Mouse (Mus musculus): ENCODE results near the gene Emx1.

The Emx1 gene

GRCm38 (mm10) chr6:85230762-85231161, 43.5 kb downstream of the Emx1 start:
- in situ Hi-C loops (cut with MboI), result no loop called here

GRCm38 (mm10) chr6:85231469-85231868, 44.2 kb downstream of the Emx1 start:
- in situ Hi-C loops (cut with MboI), result no loop called here

- in situ Hi-C loops (cut with MboI), result no loop called here
Observed at GRCm38 (mm10) chr6:85232045-85232444, 44.8 kb downstream of the Emx1 start.

GRCm38 (mm10) chr6:85232836-85233623, 45.8 kb downstream of the Emx1 start:
- in situ Hi-C loops (cut with MboI), result no loop called here

GRCm38 (mm10) chr6:85234796-85235195, 47.6 kb downstream of the Emx1 start:
- in situ Hi-C loops (cut with MboI), result no loop called here

- in situ Hi-C loops (cut with MboI), result no loop called here
Observed at GRCm38 (mm10) chr6:85237001-85237400, 49.8 kb downstream of the Emx1 start.

- in situ Hi-C loops (cut with MboI), result no loop called here
Observed at GRCm38 (mm10) chr6:85237595-85238337, 50.5 kb downstream of the Emx1 start.

- in situ Hi-C loops (cut with MboI), result no loop called here
Observed at GRCm38 (mm10) chr6:85239044-85239489, 51.8 kb downstream of the Emx1 start.

- in situ Hi-C loops (cut with MboI), result no loop called here
Observed at GRCm38 (mm10) chr6:85249821-85250220, 62.6 kb downstream of the Emx1 start.

- in situ Hi-C loops (cut with MboI), result no loop called here
Observed at GRCm38 (mm10) chr6:85250811-85251241, 63.6 kb downstream of the Emx1 start.

- in situ Hi-C loops (cut with MboI), result no loop called here
Observed at GRCm38 (mm10) chr6:85252251-85253058, 65.2 kb downstream of the Emx1 start.

GRCm38 (mm10) chr6:85253275-85253674, 66.0 kb downstream of the Emx1 start:
- in situ Hi-C loops (cut with MboI), result no loop called here

Measured in mature B cell (primary cell).